Mouse (Mus musculus) spleen, adult 2 months (tissue): Measurements from ENCODE around the gene Col4a3.

Experiments
- CTCF ChIP-seq: fragments of 200-500 bp; IDR thresholded peaks from 2 replicates; pipeline ENCODE4 v1.5.1; 2011; ENCODE audit warnings: mild to moderate bottlenecking, inconsistent platforms; ENCODE audit not compliant: insufficient read depth, insufficient read length, insufficient replicate concordance; ENCODE audit errors: extremely low read depth
- POLR2A ChIP-seq: fragments of 200-500 bp; IDR thresholded peaks from 2 replicates; pipeline ENCODE4 v1.6.1; 2011; ENCODE audit warnings: low read depth, low read length, inconsistent platforms

- TF ChIP-seq CTCF (no peak), POLR2A (no peak)
These were observed 22.0 kb downstream of the Col4a3 start for GRCm38 (mm10) chr1:82608646-82609262.
